Mouse (Mus musculus): Measurements from ENCODE around the gene Olfr996.
"Not testable (repeated sequence)": the region's sequence is repeated elsewhere in the genome, so short reads cannot be mapped to it uniquely, and the experiment has no call there.

The Olfr996 gene

GRCm38 (mm10) chr2:85578915-85579314, at the start of gene Olfr996:
Gene Olfr996, plus strand, starts transcription at chr2:85579215.
- DNase-seq = no peak

- DNase-seq = no peak
These were observed 46.8 kb upstream of the Olfr996 start for GRCm38 (mm10) chr2:85532082-85532778.

- no peak for DNase-seq
These were observed 45.1 kb upstream of the Olfr996 start for GRCm38 (mm10) chr2:85533934-85534333.

GRCm38 (mm10) chr2:85554806-85555205, 24.2 kb upstream of the Olfr996 start:
- DNase-seq = no peak

GRCm38 (mm10) chr2:85560226-85560625, 18.8 kb upstream of the Olfr996 start:
- DNase-seq = no peak

- peak; percentile 34 for DNase-seq
These were observed 17.8 kb upstream of the Olfr996 start for GRCm38 (mm10) chr2:85561187-85561586.

GRCm38 (mm10) chr2:85588648-85589047, 9.6 kb downstream of the Olfr996 start, which contains the start of gene Olfr998:
Gene Olfr998, plus strand, starts transcription at chr2:85588948.
- DNase-seq = not testable (repeated sequence)

- DNase-seq = no peak
These were observed 32.8 kb downstream of the Olfr996 start, which contains the start of gene Olfr1000 for GRCm38 (mm10) chr2:85611803-85612202. Gene Olfr1000, minus strand, starts transcription at chr2:85611903.

Data from kidney, postnatal 14 days (tissue).